Comparison of ENCODE assay signal across 21 mouse cellular contexts in genomic region chr11:24125098-24125497, GRCm38 (mm10). TPM values are rescaled to one million over a fixed set of nuclear protein-coding genes. Genes with fewer than 3 reads are reported as not detected.
DNase-seq lines count a peak whose midpoint lies in the region; TF ChIP-seq lines count a peak whose summit lies in the region.
"Had no signal": no experiment of that assay in that cellular context is flagged by ENCODE, and none has a peak within 500 bp of the region (broad histone marks: within the 10 kb centered on the region; RNA-seq: fewer than 3 reads in every experiment).

No protein-coding gene starts in this region.

- H3K27ac ChIP-seq in layer of hippocampus, adult 2 months, result peak overlapping the region; percentile 86
- H3K27ac ChIP-seq: embryonic facial prominence, embryonic 15.5 days; gastrocnemius, adult 2 months; hindbrain, postnatal 0 days; limb, embryonic 12.5 days had no signal

- no peak for TF ChIP-seq CTCF in layer of hippocampus, adult 2 months (conservative IDR thresholded peaks at IDR 0.05)

- no peak overlapping the region for H3K4me3 ChIP-seq in layer of hippocampus, adult 2 months
- H3K4me3 ChIP-seq: embryonic facial prominence, embryonic 15.5 days; gastrocnemius, adult 2 months; limb, embryonic 12.5 days had no signal

- intact Hi-C loops in left cerebral cortex, postnatal 14 days (cut with DNase I), result no loop called here

- peak; percentile 43 to 58 for DNase-seq in layer of hippocampus, adult 2 months (ENCODE audit: low spot score in 2 of 2)
- DNase-seq in layer of hippocampus, adult 9-10 months (ENCODE audit: low spot score), result no peak
- peak; percentile 64 to 69 for DNase-seq in right cerebral cortex, adult 2 months (ENCODE audit: low spot score in 2 of 2)
- DNase-seq in right cerebral cortex, postnatal 14 days, result no peak
- peak; percentile 47 to 79 for DNase-seq in left cerebral cortex, postnatal 14 days (ENCODE audit: low spot score in 2 of 2)
- peak; percentile 71 for DNase-seq in telencephalon, adult 2 months (ENCODE audit: low read depth, low spot score)
- no peak for DNase-seq in kidney, adult 8-10 months
- no peak for DNase-seq in cerebellum, adult 18-20 months
- DNase-seq: cerebellum, adult 9-11 months; embryo, embryonic 11 days; gastrocnemius, adult 2 months; heart, adult 11 months; kidney, adult 11 months; kidney, postnatal 14 days; midbrain, embryonic 14.5 days had no signal

RNA-seq across cellular contexts. Expression of gene Bcl11a, which starts 47.2 kb away (rescaled TPM):
- total RNA-seq in layer of hippocampus, adult 2 months (2021), result 100 to 1,000 TPM; 117 to 121 TPM
- 100 to 1,000 TPM; 114 to 125 TPM for total RNA-seq in left cerebral cortex, postnatal 14 days (2021)
- total RNA-seq: gastrocnemius, adult 2 months had no signal

RNA-seq across cellular contexts. Expression of gene A830031A19Rik, which starts 50.2 kb away (rescaled TPM):
- total RNA-seq in layer of hippocampus, adult 2 months (2021), result 1 to 10 TPM; 1.3 to 1.7 TPM
- total RNA-seq in left cerebral cortex, postnatal 14 days (2021), result 1 to 10 TPM in 1 of 2 experiments, under 1 TPM in 1; 0.66 to 1.1 TPM
- total RNA-seq: adrenal gland, postnatal 4 days; gastrocnemius, adult 2 months; hematopoietic stem cell, adult 5-6 weeks; hindbrain, postnatal 0 days; megakaryocyte progenitor cell, adult 5-6 weeks had no signal

Comparison
In these comparisons a context has a peak if more than half of its experiments do, and no peak if none do; other contexts are left out.
1. DNase-seq: peak in layer of hippocampus, adult 2 months (2 of 2), right cerebral cortex, adult 2 months (2 of 2), left cerebral cortex, postnatal 14 days (2 of 2) and telencephalon, adult 2 months (single experiment); none in layer of hippocampus, adult 9-10 months (single experiment), right cerebral cortex, postnatal 14 days (single experiment), kidney, adult 8-10 months (0 of 2) and cerebellum, adult 18-20 months (0 of 2).